Mouse (Mus musculus): ENCODE data around the gene Tmem94. TPM values are rescaled to one million over a fixed set of nuclear protein-coding genes. Genes with fewer than 3 reads are reported as not detected.

The Tmem94 gene
- total RNA-seq, 2 experiments from 2014 or later, result 50.9 to 56.1 TPM

GRCm38 (mm10) chr11:115765607-115766141, 441 bp downstream of the Tmem94 start:
- DNase-seq (ENCODE audit: low spot score in 2 of 2), result no peak

- no peak for DNase-seq (ENCODE audit: low spot score in 2 of 2)
Observed at GRCm38 (mm10) chr11:115766356-115766943, 1.2 kb downstream of the Tmem94 start.

- DNase-seq (ENCODE audit: low spot score in 2 of 2), result no peak
Observed at GRCm38 (mm10) chr11:115766981-115767380, 1.7 kb downstream of the Tmem94 start.

DNA sequence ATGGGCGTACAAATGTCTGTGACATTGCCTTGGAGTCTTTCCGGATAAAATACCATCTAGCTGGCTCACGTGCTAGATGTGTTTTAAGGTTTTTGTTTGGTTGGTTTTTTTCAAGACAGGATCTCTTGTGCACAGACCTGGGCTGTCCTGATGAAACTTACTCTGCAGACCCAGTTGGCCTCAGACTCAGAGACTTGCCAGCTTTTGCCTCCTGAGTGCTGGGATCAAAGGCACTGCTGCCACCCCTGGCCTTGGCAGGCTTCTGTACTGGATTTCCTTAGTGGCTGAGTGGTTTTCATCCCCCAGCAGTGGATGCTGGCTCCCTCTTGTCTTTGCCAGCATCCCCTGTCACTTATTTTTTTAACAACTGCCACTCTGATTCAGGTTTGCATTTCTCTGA, 3.7 kb downstream of the Tmem94 start:
- DNase-seq (ENCODE audit: low spot score in 2 of 2), result no peak

GRCm38 (mm10) chr11:115774653-115775052, 9.4 kb downstream of the Tmem94 start:
- DNase-seq (ENCODE audit: low spot score in 2 of 2), result no peak

DNA sequence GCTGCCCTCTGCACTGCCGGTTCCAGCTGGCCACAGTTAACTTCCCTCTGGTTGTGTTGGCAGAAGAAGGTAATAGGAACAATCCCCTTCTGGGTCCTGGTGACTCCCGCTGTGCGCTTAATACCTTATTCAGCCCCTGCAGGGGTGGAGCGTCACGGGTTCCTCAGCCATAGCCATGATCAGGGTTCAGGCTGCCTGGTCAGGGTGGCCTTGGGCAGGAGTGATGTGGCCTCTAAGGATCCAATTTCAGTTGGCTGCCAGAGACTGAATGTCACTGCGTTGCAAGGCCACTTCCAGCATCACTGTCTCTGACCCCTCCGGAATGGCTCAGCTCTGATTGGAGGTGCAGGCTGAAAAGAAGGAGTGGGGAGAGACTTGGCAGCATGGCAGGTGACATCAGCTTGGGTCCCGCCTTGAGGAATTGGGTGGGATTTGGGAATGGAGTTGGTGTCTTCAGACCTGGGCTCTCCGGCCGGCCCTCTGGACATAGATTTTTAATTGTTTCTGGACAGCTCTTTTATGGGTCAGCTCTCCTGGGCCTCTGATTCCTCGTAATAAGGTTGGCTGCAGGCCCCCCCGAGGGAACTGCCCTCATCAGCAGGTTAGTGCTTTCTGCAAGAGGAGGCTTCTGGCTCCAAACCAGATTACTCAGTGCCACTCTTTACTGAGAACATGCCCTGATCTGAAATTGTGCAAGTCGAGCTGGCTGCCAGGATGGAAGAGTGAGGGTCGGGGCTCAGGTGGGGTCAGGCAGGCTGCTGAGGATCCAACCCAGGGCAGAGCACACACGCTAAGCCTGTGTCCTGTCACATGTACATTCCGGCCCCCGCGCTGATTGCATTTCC, 10.8 kb downstream of the Tmem94 start:
- no peak for DNase-seq (ENCODE audit: low spot score in 2 of 2)

GRCm38 (mm10) chr11:115776954-115777353, 11.7 kb downstream of the Tmem94 start:
- DNase-seq (ENCODE audit: low spot score in 2 of 2), result no peak

DNA sequence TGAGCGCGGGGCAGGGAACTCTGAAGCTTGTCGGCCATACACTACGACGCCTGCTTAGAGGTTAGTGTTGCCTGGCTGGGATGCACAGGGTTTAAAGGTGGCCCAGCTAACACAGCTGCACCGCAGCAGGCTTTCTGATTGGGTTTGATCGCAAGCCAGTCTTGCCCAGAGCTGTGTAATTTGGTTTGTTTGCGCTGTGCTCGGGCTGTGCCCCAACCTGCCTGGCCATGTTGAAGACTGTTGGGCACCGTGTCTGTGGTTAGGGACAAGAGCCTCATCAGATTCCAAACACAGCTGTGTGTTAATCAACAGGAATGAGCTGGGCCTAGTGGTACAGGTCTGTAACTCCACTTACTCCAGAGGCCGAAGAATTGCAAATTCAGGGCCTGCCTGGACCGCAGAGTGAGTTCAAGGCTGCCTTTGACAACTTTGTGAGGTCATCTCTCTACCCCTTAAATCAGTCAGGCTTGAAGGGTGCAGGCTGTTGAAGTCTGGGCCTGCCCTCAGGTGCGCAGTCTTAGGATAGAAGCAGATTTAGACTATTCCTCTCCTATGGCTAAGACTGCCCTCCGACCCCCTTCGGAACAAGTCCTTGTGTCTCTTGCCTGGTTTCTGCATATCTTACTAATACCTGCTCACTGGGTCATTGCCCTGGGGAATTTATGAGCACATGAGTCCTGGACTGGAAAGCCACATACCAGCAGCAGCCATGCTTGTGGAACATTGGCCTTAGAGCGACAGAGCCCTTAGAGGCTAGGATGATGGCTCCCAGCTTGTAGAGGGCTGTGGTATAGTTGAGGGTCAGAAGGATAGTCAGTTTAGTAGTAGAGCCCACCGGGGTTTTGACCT, 12.5 kb downstream of the Tmem94 start:
- no peak for DNase-seq (ENCODE audit: low spot score in 2 of 2)

GRCm38 (mm10) chr11:115779038-115779571, 13.9 kb downstream of the Tmem94 start:
- peak; percentile 35 to 46 for DNase-seq (ENCODE audit: low spot score in 2 of 2)

GRCm38 (mm10) chr11:115780141-115781070, 15.2 kb downstream of the Tmem94 start:
- peak; percentile 60 to 65 for DNase-seq (ENCODE audit: low spot score in 2 of 2)

DNA sequence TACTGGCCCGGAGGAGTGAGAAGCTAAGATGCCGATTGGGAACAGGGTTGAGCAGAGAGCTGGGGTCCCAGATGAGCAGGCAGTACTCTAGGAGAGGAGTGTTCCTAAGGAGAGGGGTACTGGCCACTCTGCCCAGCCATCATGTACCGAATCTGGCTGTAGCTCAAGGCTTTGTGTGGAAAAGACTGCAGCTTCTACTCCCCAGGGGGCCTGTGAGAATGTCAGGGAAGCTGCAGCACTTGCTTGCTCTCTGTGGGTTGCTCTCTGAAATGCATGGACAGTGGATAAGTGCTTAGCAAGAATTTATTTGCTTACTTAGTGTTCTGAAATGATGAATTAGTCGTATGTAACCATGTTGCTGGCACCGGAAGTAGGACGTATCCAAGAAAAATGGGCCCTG, 21.2 kb downstream of the Tmem94 start:
- DNase-seq (ENCODE audit: low spot score in 2 of 2), result no peak

- DNase-seq (ENCODE audit: low spot score in 2 of 2), result no peak
Observed at GRCm38 (mm10) chr11:115789787-115790186, 24.6 kb downstream of the Tmem94 start.

- no peak for DNase-seq (ENCODE audit: low spot score in 2 of 2)
Observed at GRCm38 (mm10) chr11:115791919-115792318, 26.7 kb downstream of the Tmem94 start.

- no peak for DNase-seq (ENCODE audit: low spot score in 2 of 2)
Observed at GRCm38 (mm10) chr11:115792353-115792752, 27.1 kb downstream of the Tmem94 start.

- DNase-seq (ENCODE audit: low spot score in 2 of 2), result no peak
Observed at GRCm38 (mm10) chr11:115796898-115797297, 31.7 kb downstream of the Tmem94 start.

DNA sequence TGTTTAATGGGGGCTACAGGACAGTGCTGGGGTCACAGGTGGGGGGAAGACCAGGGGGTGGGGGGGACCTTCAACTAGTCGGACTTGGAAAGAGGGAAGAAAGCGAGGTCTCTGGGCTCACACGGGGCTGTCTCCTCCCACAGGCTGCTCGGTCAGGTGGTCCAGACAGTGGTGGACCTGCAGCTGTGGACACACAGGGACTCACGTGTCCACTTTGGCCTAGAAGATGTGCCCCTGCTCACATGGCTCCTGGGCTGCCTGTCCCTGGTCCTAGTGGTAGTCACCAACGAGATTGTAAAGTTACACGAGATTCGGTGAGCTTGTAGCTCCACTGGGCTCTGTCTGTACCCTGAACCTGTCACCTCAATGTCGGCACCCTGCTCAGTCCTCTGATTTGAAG, 32.4 kb downstream of the Tmem94 start:
- DNase-seq (ENCODE audit: low spot score in 2 of 2), result no peak

DNA sequence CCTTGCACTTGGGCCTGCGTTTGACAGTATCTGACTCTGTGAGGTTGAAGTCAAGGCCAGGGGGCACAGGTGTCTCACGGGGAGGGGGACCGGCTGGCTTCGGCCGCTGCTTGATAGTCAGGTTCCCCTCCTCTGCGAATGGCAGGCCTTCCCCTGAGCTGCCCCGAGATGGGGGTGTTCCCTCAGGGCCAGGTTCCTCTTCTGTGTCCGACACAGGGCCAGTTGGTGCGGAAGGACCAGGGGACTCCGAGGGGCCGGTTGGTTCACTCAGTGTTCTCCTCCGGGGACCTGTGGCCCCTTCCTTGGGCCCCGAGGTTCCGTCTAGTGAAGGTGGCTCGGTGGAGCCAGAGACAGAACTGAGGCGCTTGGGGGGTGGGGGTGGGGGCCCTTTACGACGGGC, 35.7 kb downstream of the Tmem94 start:
- no peak for DNase-seq (ENCODE audit: low spot score in 2 of 2)

GRCm38 (mm10) chr11:115803072-115803709, 38.0 kb downstream of the Tmem94 start:
- DNase-seq (ENCODE audit: low spot score in 2 of 2), result no peak

DNA sequence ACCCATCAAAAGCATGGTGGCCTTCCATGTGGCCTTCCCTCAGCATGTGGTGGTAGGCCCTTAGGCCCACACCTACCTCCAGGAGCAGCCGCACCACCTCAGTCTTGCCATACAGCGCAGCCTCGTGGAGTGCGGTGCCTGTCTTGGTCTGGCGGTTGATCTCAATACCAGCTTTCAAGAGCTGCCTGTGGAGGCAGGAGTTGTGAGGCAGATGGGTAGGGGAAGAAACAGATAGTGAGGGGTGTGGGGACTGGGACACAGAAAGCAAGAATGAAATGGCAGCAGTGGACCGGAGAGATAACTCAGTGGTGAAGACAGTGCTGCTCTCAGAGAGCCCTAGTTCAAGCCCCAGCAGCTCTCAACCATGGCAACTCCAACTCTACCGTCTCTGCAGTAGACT, 39.8 kb downstream of the Tmem94 start:
- no peak for DNase-seq (ENCODE audit: low spot score in 2 of 2)

GRCm38 (mm10) chr11:115806154-115806553, 40.9 kb downstream of the Tmem94 start:
- DNase-seq (ENCODE audit: low spot score in 2 of 2), result no peak
